Mouse (Mus musculus) limb, embryonic 11.5 days (tissue): Measurements from ENCODE around the gene Chrd. TPM values are rescaled to one million over a fixed set of nuclear protein-coding genes. Genes with fewer than 3 reads are reported as not detected.
A peak's percentile ranks its signal among the peaks of the same experiment; 100 is the strongest.

Experiments
- ATAC-seq: fragments of 200-750 bp; cut with Nextera tagmentation; 2 replicates; pipeline ENCODE4 v1.8.0; 2017; ENCODE audit warnings: low read depth; ENCODE audit not compliant: insufficient number of reproducible peaks, low FRiP score, low TSS enrichment
- DNase-seq: peaks from one replicate; pipeline ENCODE4 v3.0.0-alpha.2; 2015; ENCODE audit warnings: low spot score
- H3K27ac ChIP-seq: fragments of 300-500 bp; sonication (generic); replicated peaks from 2 replicates; pipeline ENCODE4 v1.5.1; 2014; ENCODE audit warnings: low read depth, mild to moderate bottlenecking, low read length
- H3K27me3 ChIP-seq: fragments of 300-500 bp; sonication (generic); 2 replicates; pipeline ENCODE4 v1.6.1; 2014; ENCODE audit warnings: mild to moderate bottlenecking, low read length, mixed read lengths; ENCODE audit not compliant: control insufficient read depth, insufficient read depth
- H3K36me3 ChIP-seq: fragments of 300-500 bp; sonication (generic); 2 replicates; pipeline ENCODE4 v1.6.1; 2014; ENCODE audit warnings: mild to moderate bottlenecking, low read length, moderate library complexity, mixed read lengths; ENCODE audit not compliant: control insufficient read depth, insufficient read depth
- H3K4me1 ChIP-seq: fragments of 300-500 bp; sonication (generic); 2 replicates; pipeline ENCODE4 v1.6.1; 2014; ENCODE audit warnings: low read length, mixed read lengths; ENCODE audit not compliant: control insufficient read depth, insufficient read depth
- H3K4me2 ChIP-seq: fragments of 300-500 bp; sonication (generic); 2 replicates; pipeline ENCODE4 v1.6.1; 2014; ENCODE audit warnings: low read depth, mild to moderate bottlenecking, moderate library complexity; ENCODE audit not compliant: severe bottlenecking
- H3K4me3 ChIP-seq: fragments of 300-500 bp; sonication (generic); 2 replicates; pipeline ENCODE4 v1.5.1; 2014; ENCODE audit warnings: low read depth, low read length
- H3K9ac ChIP-seq: fragments of 300-500 bp; sonication (generic); 2 replicates; pipeline ENCODE4 v1.6.1; 2014; ENCODE audit warnings: mild to moderate bottlenecking, low read length
- H3K9me3 ChIP-seq: fragments of 300-500 bp; sonication (generic); 2 replicates; pipeline ENCODE4 v1.6.1; 2016; ENCODE audit warnings: low read length; ENCODE audit not compliant: control insufficient read depth
- WGBS: fragments of 180-500 bp; shearing (Covaris S2); extraction: QIAGEN DNeasy Blood & Tissue Kit; methylation state at CpG from one replicate; pipeline ENCODE4 v1.1.7; 2014; 5-methylcytosine and 5-hydroxymethylcytosine counted together
- polyA plus RNA-seq: library from polyadenylated mRNA; unstranded; fragments of >200 nt; fragmentation: Nextera tagmentation; extraction: Ambion mirVana; gene quantifications from 2 replicates; pipeline ENCODE4 v1.2.1, GENCODE M21; 2014

Gene Chrd
- polyA plus RNA-seq, 1 experiment from 2014 or later: 2.0 TPM

GRCm38 (mm10) chr16:20732251-20732924 is 539 bp upstream of the Chrd start:
- Histone ChIP-seq H3K4me2 (peak overlapping the region; percentile 99), H3K4me3 (peak overlapping the region; percentile 68), H3K4me1 (peaks cover 10% of the 10 kb centered on the region; the same call in 1 of the 2 replicates), H3K27ac (0 out of 2 replicates have a peak overlapping the region, but pooled peaks have one; percentile 8), H3K9ac (peak overlapping the region; percentile 81), H3K27me3 (peaks cover 24% of the 10 kb centered on the region), H3K9me3 (no peaks in the 10 kb centered on the region), H3K36me3 (no peaks in the 10 kb centered on the region)
- WGBS: under 1% methylated on average over 24 of the region's 30 CpGs
- DNase-seq (no peak), ATAC-seq (peak; percentile 31)

- Histone ChIP-seq H3K36me3 (no peaks in the 10 kb centered on the region), H3K9ac (peak within 1 kb of the TSS; percentile 81; the same call in 1 of the 2 replicates), H3K27me3 (peaks cover 24% of the 10 kb centered on the region), H3K4me2 (peak within 1 kb of the TSS; percentile 99), H3K9me3 (no peaks in the 10 kb centered on the region), H3K27ac (no peak within 1 kb of the TSS), H3K4me1 (peaks cover 10% of the 10 kb centered on the region; the same call in 1 of the 2 replicates), H3K4me3 (peak within 1 kb of the TSS; percentile 68)
- ATAC-seq: no peak
- 1% methylated on average over 45 of the region's 45 CpGs for WGBS
- peak; percentile 47 for DNase-seq
These were observed 1.1 kb downstream of the Chrd start, which contains the start of gene Thpo for GRCm38 (mm10) chr16:20733731-20734730. Gene Thpo (minus strand): TSS chr16:20734511.

GRCm38 (mm10) chr16:20735651-20736050 is 2.7 kb downstream of the Chrd start:
- no peak overlapping the region for H3K4me3 ChIP-seq
- WGBS: 78% methylated on average over 5 of the region's 5 CpGs
- H3K27ac ChIP-seq: no peak overlapping the region
- peaks cover 10% of the 10 kb centered on the region; the same call in 1 of the 2 replicates for H3K4me1 ChIP-seq
- no peak overlapping the region for H3K9ac ChIP-seq
- no peak overlapping the region for H3K4me2 ChIP-seq
- peaks cover 24% of the 10 kb centered on the region for H3K27me3 ChIP-seq
- no peaks in the 10 kb centered on the region for H3K36me3 ChIP-seq
- ATAC-seq: no peak
- DNase-seq: no peak
- no peaks in the 10 kb centered on the region for H3K9me3 ChIP-seq

- Histone ChIP-seq H3K27me3 (peaks cover 24% of the 10 kb centered on the region), H3K4me1 (peaks cover 10% of the 10 kb centered on the region; the same call in 1 of the 2 replicates), H3K9me3 (no peaks in the 10 kb centered on the region), H3K9ac (no peak overlapping the region), H3K27ac (no peak overlapping the region), H3K36me3 (no peaks in the 10 kb centered on the region), H3K4me3 (no peak overlapping the region), H3K4me2 (no peak overlapping the region)
- ATAC-seq (no peak), DNase-seq (no peak)
- 87% methylated on average over 7 of the region's 7 CpGs for WGBS
These were observed 3.2 kb downstream of the Chrd start for GRCm38 (mm10) chr16:20736168-20736567.

- no peaks in the 10 kb centered on the region for H3K36me3 ChIP-seq
- H3K4me1 ChIP-seq: peaks cover 10% of the 10 kb centered on the region; the same call in 1 of the 2 replicates
- WGBS: 89% methylated on average over 5 of the region's 5 CpGs
- H3K4me3 ChIP-seq: no peak overlapping the region
- no peaks in the 10 kb centered on the region for H3K9me3 ChIP-seq
- ATAC-seq (no peak), DNase-seq (no peak)
- no peak overlapping the region for H3K9ac ChIP-seq
- no peak overlapping the region for H3K4me2 ChIP-seq
- peaks cover 24% of the 10 kb centered on the region for H3K27me3 ChIP-seq
- H3K27ac ChIP-seq: no peak overlapping the region
These were observed 3.9 kb downstream of the Chrd start for GRCm38 (mm10) chr16:20736823-20737222.

GRCm38 (mm10) chr16:20739845-20740244 is 6.9 kb downstream of the Chrd start:
- Histone ChIP-seq H3K27me3 (peaks cover 9% of the 10 kb centered on the region), H3K36me3 (no peaks in the 10 kb centered on the region), H3K4me2 (no peak overlapping the region), H3K9me3 (no peaks in the 10 kb centered on the region), H3K9ac (no peak overlapping the region), H3K4me3 (no peak overlapping the region), H3K4me1 (no peaks in the 10 kb centered on the region), H3K27ac (no peak overlapping the region)
- 91% methylated on average over 9 of the region's 9 CpGs for WGBS
- ATAC-seq: no peak
- no peak for DNase-seq

- Histone ChIP-seq H3K27me3 (no peaks in the 10 kb centered on the region), H3K9ac (no peak overlapping the region), H3K4me2 (no peak overlapping the region), H3K4me3 (no peak overlapping the region), H3K36me3 (no peaks in the 10 kb centered on the region), H3K4me1 (no peaks in the 10 kb centered on the region; the same call in 1 of the 2 replicates), H3K27ac (no peak overlapping the region), H3K9me3 (no peaks in the 10 kb centered on the region)
- DNase-seq: no peak
- 80% methylated on average over 6 of the region's 6 CpGs for WGBS
- ATAC-seq: no peak
These were observed 13.7 kb downstream of the Chrd start for GRCm38 (mm10) chr16:20746641-20747040.

- no peaks in the 10 kb centered on the region for H3K9me3 ChIP-seq
- no peaks in the 10 kb centered on the region; the same call in 1 of the 2 replicates for H3K4me1 ChIP-seq
- WGBS: 34% methylated on average over 8 of the region's 8 CpGs
- no peaks in the 10 kb centered on the region for H3K36me3 ChIP-seq
- no peak overlapping the region for H3K4me3 ChIP-seq
- no peak overlapping the region for H3K4me2 ChIP-seq
- H3K27me3 ChIP-seq: no peaks in the 10 kb centered on the region
- DNase-seq (peak; percentile 29), ATAC-seq (no peak)
- no peak overlapping the region for H3K27ac ChIP-seq
- no peak overlapping the region for H3K9ac ChIP-seq
These were observed 17.6 kb downstream of the Chrd start for GRCm38 (mm10) chr16:20750518-20750917.
